Mouse (Mus musculus) embryonic facial prominence, embryonic 15.5 days (tissue): ENCODE measurements around the gene Carmil3. TPM values are rescaled to one million over a fixed set of nuclear protein-coding genes. Genes with fewer than 3 reads are reported as not detected.

Source experiments
- ATAC-seq: fragments of 200-750 bp; cut with Nextera tagmentation; 2 replicates; pipeline ENCODE4 v1.8.0; 2017; ENCODE audit warnings: low read depth, moderate TSS enrichment; ENCODE audit not compliant: insufficient number of reproducible peaks, low FRiP score, low TSS enrichment
- H3K27ac ChIP-seq: fragments of 300-500 bp; sonication (generic); replicated peaks from 2 replicates; pipeline ENCODE4 v1.5.1; 2015; ENCODE audit warnings: mild to moderate bottlenecking, inconsistent platforms
- H3K27me3 ChIP-seq: fragments of 300-500 bp; sonication (generic); 2 replicates; pipeline ENCODE4 v1.6.1; 2015; ENCODE audit warnings: inconsistent platforms
- H3K36me3 ChIP-seq: fragments of 300-500 bp; sonication (generic); 2 replicates; pipeline ENCODE4 v1.6.1; 2015; ENCODE audit warnings: mild to moderate bottlenecking, inconsistent platforms
- H3K4me1 ChIP-seq: fragments of 300-500 bp; sonication (generic); 2 replicates; pipeline ENCODE4 v1.6.1; 2015; ENCODE audit warnings: inconsistent platforms
- H3K4me2 ChIP-seq: fragments of 300-500 bp; sonication (generic); replicated peaks from 2 replicates; pipeline ENCODE4 v1.6.1; 2015; ENCODE audit warnings: mild to moderate bottlenecking, inconsistent platforms
- H3K4me3 ChIP-seq: fragments of 300-500 bp; sonication (generic); replicated peaks from 2 replicates; pipeline ENCODE4 v1.5.1; 2015; ENCODE audit warnings: mild to moderate bottlenecking, inconsistent platforms
- H3K9ac ChIP-seq: fragments of 300-500 bp; sonication (generic); 2 replicates; pipeline ENCODE4 v1.6.1; 2015; ENCODE audit warnings: inconsistent platforms
- H3K9me3 ChIP-seq: fragments of 300-500 bp; sonication (generic); replicated peaks from 2 replicates; pipeline ENCODE4 v1.6.1; 2016; ENCODE audit warnings: inconsistent platforms
- WGBS: fragments of 180-500 bp; shearing (Covaris S2); methylation state at CpG from one replicate; pipeline ENCODE4 v1.1.7; 2015; 5-methylcytosine and 5-hydroxymethylcytosine counted together
- polyA plus RNA-seq: library from polyadenylated mRNA; unstranded; fragments of >200 nt; fragmentation: Nextera tagmentation; extraction: Ambion mirVana; gene quantifications from 2 replicates; pipeline ENCODE4 v1.2.1, GENCODE M21; 2015

The Carmil3 gene
- polyA plus RNA-seq, result 2.4 and 3.7 TPM in 2 replicates

DNA sequence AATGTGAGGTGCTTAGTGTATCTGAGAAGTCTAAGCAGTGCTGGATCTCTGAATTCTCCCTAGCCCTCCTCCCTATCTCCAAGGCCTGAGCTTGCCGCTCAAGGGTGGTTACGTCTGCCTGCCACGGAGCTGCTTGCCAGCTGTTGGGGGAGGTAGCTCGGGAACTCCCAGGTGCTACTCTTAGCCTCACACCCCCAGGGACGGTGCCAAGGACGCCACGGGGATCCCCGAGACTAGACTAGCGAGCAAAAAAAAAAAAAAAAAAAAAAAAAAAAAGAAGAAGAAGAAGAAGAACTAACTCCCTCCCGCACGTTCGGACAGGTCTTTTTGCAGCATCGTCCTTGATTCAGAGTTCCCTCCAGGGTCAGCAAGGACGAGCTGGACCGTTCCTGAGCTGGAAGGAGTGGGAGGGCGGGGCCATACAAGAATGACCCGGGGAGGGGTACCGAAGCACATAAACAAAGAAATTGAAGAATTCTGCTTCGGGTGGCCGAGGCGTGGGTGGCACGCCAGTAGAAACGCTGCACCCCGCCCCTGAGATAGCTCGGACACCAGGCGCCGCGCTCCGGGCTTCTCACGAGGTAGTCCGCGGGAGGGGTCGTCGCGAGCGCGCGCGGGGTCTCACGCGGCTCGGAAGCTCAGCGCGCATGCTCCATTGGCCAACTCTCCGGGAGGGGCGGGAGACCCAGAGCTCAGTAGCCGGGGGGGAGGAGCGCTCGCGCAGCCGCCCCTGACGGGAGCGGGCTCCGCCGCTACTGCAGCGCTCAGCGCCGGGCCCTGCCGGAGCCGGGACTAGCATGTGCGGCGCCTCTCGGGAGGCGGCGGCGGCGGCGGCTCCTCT lies at the start of gene Carmil3:
Gene Carmil3, plus strand, starts transcription at position 291 of the 841 bp plus-strand sequence.
- H3K9ac ChIP-seq, result peak within 1 kb of the TSS; percentile 42
- peak within 1 kb of the TSS; percentile 99 for H3K4me2 ChIP-seq
- H3K27ac ChIP-seq, result peak within 1 kb of the TSS; percentile 75; the same call in 1 of the 2 replicates
- H3K27me3 ChIP-seq, result no peaks in the 10 kb centered on the region
- peaks cover 11% of the 10 kb centered on the region for H3K4me1 ChIP-seq
- H3K4me3 ChIP-seq, result peak within 1 kb of the TSS; percentile 70
- WGBS, result under 1% methylated on average over 68 of the region's 68 CpGs
- peak; percentile 85 for ATAC-seq
- no peaks in the 10 kb centered on the region for H3K9me3 ChIP-seq
- H3K36me3 ChIP-seq, result peaks cover 15% of the 10 kb centered on the region; the same call in 1 of the 2 replicates

DNA sequence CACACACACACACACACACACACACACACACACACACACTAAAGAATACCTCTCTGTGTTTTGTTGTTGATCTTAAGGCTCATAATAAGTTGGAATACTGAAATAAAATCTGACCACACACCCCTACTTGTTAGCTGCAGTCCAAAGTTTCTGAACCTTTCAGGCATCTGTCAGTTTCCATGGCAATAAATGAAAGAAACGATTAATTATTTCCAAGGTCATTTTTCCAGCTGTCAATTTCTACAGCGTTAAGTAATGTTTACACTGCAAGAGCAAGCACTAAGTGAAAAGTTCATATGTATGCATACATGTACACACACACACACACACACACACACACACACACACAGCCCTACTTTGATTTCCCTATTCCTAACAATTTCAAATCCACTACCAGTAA lies 32.8 kb upstream of the Carmil3 start:
- WGBS, result 82% methylated on average over 2 of the region's 2 CpGs
- H3K27me3 ChIP-seq, result no peaks in the 10 kb centered on the region
- H3K4me3 ChIP-seq, result no peak overlapping the region
- 0 out of 2 replicates have a peak, but pooled peaks cover 5% of the 10 kb centered on the region for H3K9me3 ChIP-seq
- no peak overlapping the region for H3K4me2 ChIP-seq
- no peak for ATAC-seq
- H3K4me1 ChIP-seq, result no peaks in the 10 kb centered on the region
- no peaks in the 10 kb centered on the region for H3K36me3 ChIP-seq
- no peak overlapping the region for H3K9ac ChIP-seq
- H3K27ac ChIP-seq, result no peak overlapping the region

DNA sequence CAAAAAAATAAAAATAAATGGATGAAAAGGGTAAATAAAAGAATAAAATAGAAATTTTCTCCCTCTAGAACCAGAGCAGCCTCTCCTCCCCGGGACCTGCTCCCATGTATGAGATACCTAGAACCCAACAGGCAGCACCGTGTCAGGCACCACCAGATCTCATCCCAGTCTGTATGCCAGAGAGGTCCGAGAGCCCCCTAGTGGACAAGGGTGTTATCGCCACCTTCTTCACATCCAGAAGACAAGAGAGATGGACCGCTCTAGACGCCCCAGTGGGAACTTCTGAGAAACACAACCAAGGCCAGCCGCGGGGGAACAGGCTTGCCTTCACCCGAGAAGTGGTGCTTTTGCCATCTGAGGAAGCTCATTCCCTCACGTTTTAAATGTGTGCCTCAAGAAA lies 32.2 kb upstream of the Carmil3 start:
- ATAC-seq, result no peak
- Histone ChIP-seq H3K27me3 (no peaks in the 10 kb centered on the region), H3K9ac (no peak overlapping the region), H3K4me1 (no peaks in the 10 kb centered on the region), H3K4me2 (no peak overlapping the region), H3K9me3 (0 out of 2 replicates have a peak, but pooled peaks cover 5% of the 10 kb centered on the region), H3K36me3 (no peaks in the 10 kb centered on the region), H3K27ac (no peak overlapping the region), H3K4me3 (no peak overlapping the region)
- WGBS, result 18% methylated on average over 10 of the region's 10 CpGs

DNA sequence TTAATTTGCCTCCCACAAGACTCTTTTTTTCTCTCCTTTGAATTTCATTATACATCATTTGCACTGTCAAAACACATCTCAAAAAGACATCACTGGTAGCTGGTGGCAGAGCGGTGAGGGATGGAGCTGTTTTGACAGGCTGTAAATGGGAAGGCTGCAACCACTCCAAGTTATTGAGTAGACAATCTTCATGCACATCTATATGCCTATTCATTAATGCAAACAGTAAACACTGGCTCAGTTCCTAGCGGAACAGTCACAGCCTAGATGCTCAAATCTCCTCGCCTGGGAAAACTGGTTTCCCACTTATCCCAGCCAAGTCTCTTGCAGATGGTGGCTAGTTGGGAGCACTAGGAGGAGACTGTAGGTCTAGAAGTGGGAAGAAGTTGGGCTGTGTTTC lies 31.7 kb upstream of the Carmil3 start:
- 67% methylated on average over 3 of the region's 3 CpGs for WGBS
- H3K9me3 ChIP-seq, result 0 out of 2 replicates have a peak, but pooled peaks cover 5% of the 10 kb centered on the region
- no peak for ATAC-seq

DNA sequence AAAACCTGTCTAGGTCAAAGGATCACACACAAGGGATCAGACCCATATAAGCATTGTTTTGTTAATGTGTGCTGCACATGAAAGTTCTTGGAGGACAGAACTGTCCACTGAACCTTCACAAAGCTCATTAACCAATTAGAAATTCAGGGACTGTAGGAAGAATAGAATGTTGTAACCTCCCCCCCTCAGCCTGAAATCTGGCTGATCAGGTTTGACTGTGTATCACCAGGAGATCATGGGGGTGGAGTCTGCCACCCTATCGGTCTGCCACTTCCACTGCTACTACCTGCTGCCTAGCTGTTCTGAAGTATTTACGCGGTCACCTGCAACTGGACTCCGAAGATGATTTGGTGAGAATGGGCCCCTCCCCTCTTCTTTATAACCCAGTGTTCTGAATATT lies 30.7 kb upstream of the Carmil3 start:
- 47% methylated on average over 4 of the region's 4 CpGs for WGBS
- H3K9me3 ChIP-seq, result 0 out of 2 replicates have a peak, but pooled peaks cover 5% of the 10 kb centered on the region
- H3K4me3 ChIP-seq, result no peak overlapping the region
- H3K4me2 ChIP-seq, result no peak overlapping the region
- ATAC-seq, result no peak
- no peak overlapping the region for H3K27ac ChIP-seq
- no peaks in the 10 kb centered on the region for H3K36me3 ChIP-seq
- no peak overlapping the region for H3K9ac ChIP-seq
- H3K4me1 ChIP-seq, result no peaks in the 10 kb centered on the region
- no peaks in the 10 kb centered on the region for H3K27me3 ChIP-seq

More for the DNA sequence above, 31.7 kb upstream of the Carmil3 start:
- H3K9ac ChIP-seq, result no peak overlapping the region
- H3K27me3 ChIP-seq, result no peaks in the 10 kb centered on the region
- H3K4me2 ChIP-seq, result no peak overlapping the region
- no peaks in the 10 kb centered on the region for H3K36me3 ChIP-seq
- H3K4me1 ChIP-seq, result no peaks in the 10 kb centered on the region
- H3K27ac ChIP-seq, result no peak overlapping the region
- no peak overlapping the region for H3K4me3 ChIP-seq

DNA sequence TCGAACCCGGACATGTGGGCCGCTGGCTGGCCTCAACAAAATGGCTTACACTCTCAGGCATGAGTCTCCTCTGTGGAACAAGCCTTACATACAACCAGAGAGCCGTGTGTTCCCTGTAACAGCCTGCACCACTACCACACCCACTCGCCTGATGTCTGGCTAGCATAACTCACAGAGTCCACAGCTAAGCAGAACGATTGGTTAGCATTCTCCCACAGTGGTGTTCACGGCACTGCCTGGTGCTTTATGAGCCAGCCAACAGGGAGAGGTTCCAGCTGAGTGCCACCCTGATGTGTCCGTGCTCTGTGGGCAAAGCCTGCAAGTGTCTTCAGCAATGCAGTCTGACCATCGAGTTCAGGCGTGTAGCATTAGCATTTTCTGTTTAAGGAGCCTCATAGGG lies 30.2 kb upstream of the Carmil3 start:
- 65% methylated on average over 10 of the region's 10 CpGs for WGBS
- Histone ChIP-seq H3K4me2 (no peak overlapping the region), H3K36me3 (no peaks in the 10 kb centered on the region), H3K9ac (no peak overlapping the region), H3K4me3 (no peak overlapping the region), H3K4me1 (no peaks in the 10 kb centered on the region), H3K27me3 (no peaks in the 10 kb centered on the region), H3K9me3 (0 out of 2 replicates have a peak, but pooled peaks cover 5% of the 10 kb centered on the region), H3K27ac (no peak overlapping the region)
- no peak for ATAC-seq

DNA sequence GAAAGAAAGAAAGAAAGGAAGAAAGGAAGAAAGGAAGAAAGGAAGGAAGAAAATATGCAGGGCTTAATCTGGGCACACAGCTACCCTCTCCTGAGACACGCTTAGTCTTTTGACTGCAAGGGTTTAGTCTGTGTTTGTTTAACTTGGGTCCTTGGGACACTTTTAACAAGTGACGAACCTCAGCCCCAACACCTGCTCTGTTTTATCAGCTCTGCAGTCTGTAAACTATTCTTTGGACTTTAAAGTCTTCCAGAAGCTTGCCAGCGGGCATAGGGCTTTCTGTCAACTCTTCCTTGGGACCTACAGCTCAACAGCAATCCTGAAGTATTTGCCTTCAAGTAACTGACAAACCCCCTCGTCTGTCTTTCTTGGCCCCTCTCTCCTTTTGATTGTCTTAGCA lies 28.7 kb upstream of the Carmil3 start:
- ATAC-seq, result no peak
- Histone ChIP-seq H3K9me3 (no peaks in the 10 kb centered on the region), H3K27ac (no peak overlapping the region), H3K36me3 (no peaks in the 10 kb centered on the region), H3K27me3 (no peaks in the 10 kb centered on the region), H3K4me3 (no peak overlapping the region), H3K4me1 (no peaks in the 10 kb centered on the region), H3K4me2 (no peak overlapping the region), H3K9ac (no peak overlapping the region)
- 55% methylated on average over 4 of the region's 4 CpGs for WGBS

DNA sequence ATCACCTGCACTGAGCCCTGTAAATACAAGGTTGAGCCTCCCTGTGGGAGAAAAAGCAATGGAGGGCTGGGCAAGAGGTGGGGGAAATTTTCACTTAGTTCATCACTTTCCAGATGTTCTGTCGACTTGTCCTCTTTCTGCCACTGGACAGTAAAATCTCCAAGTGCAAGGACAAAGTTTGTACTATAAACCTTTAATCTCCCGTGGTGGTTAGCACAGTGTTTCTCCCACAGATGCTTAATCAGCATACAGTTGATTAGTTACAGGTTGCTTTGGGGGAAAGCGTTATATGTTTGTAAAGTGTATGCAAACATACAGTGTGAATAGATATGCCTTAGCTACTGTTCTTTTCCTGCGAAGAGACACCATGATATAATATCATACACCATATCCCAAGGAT lies 24.0 kb upstream of the Carmil3 start:
- H3K9me3 ChIP-seq, result no peaks in the 10 kb centered on the region
- H3K9ac ChIP-seq, result no peak overlapping the region
- peaks cover 8% of the 10 kb centered on the region; the same call in 1 of the 2 replicates for H3K4me1 ChIP-seq
- H3K4me3 ChIP-seq, result no peak overlapping the region
- 58% methylated on average over 4 of the region's 4 CpGs for WGBS
- no peaks in the 10 kb centered on the region for H3K27me3 ChIP-seq
- no peak overlapping the region for H3K4me2 ChIP-seq
- H3K36me3 ChIP-seq, result no peaks in the 10 kb centered on the region
- no peak for ATAC-seq
- H3K27ac ChIP-seq, result no peak overlapping the region

DNA sequence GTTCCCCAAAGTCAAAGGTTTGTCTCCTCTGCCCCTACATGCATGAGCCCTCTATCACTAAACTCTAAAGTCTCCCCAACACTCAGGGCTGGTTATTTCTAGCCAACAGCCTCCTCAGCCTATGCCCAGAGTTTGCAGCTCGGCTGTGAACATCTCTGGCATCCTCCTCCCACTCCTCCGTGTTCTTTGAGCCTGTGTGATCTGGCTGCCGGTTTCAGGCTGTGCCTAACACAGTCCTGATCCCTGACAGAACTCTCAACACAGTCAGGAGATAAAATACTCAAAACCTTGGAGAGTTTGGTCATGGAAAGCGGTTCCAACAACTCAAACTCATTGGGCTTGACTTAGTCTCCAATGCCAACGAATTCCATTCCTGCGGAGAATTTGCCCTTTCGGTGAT lies 23.3 kb upstream of the Carmil3 start:
- Histone ChIP-seq H3K4me3 (no peak overlapping the region), H3K9me3 (no peaks in the 10 kb centered on the region), H3K27ac (no peak overlapping the region), H3K27me3 (no peaks in the 10 kb centered on the region), H3K9ac (no peak overlapping the region), H3K4me2 (no peak overlapping the region), H3K36me3 (no peaks in the 10 kb centered on the region), H3K4me1 (peaks cover 8% of the 10 kb centered on the region; the same call in 1 of the 2 replicates)
- WGBS, result 73% methylated on average over 7 of the region's 7 CpGs
- ATAC-seq, result no peak

DNA sequence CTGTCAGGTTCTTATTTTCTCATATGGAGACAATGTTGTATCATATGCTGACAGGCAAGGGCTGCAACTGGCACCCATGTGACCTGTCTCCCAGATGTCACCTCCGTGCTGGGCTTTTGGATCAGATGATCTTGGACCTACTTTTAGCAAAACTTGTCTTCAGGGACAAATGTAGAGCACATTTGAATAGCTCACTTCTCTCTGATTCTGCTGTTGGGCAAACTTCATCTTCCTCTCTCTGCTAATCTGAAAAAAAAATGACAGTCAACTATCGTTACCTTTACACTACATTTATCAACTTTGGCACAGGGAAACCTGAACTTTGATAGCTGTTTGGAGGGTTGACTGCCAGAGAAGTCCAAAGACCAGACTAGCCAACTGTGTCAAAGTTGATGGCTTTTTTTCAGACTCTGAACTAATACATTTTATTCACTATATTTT lies 22.1 kb upstream of the Carmil3 start:
- WGBS, result 79% methylated on average over 2 of the region's 2 CpGs
- no peaks in the 10 kb centered on the region for H3K27me3 ChIP-seq

DNA sequence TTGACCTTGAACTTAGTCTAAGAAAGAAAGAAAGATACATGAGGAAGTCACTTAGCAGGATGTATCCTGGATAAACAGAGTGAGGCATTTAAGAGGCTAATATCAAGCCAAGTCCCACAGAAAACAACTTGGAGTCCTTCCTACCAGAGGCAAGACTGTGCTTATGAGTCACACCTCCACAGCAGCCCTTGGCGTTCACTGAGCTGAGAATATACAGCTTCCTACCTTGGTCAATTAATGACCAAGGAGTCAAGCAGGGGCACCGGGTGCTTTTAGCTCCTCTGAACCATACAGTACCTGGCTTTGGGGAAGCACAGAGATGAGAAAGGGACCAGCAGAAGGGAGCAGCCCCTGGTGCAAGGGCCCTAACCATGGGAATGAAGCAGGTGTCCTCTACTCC lies 21.4 kb upstream of the Carmil3 start:
- Histone ChIP-seq H3K27me3 (no peaks in the 10 kb centered on the region), H3K4me1 (peaks cover 8% of the 10 kb centered on the region; the same call in 1 of the 2 replicates), H3K4me3 (no peak overlapping the region), H3K4me2 (no peak overlapping the region), H3K36me3 (no peaks in the 10 kb centered on the region), H3K9me3 (no peaks in the 10 kb centered on the region), H3K9ac (no peak overlapping the region), H3K27ac (no peak overlapping the region)
- no peak for ATAC-seq
- WGBS, result 78% methylated on average over 2 of the region's 2 CpGs

More for the DNA sequence above, 22.1 kb upstream of the Carmil3 start:
- peaks cover 8% of the 10 kb centered on the region; the same call in 1 of the 2 replicates for H3K4me1 ChIP-seq
- H3K9me3 ChIP-seq, result no peaks in the 10 kb centered on the region
- no peaks in the 10 kb centered on the region for H3K36me3 ChIP-seq
- no peak overlapping the region for H3K27ac ChIP-seq
- H3K4me2 ChIP-seq, result no peak overlapping the region
- no peak for ATAC-seq
- H3K9ac ChIP-seq, result no peak overlapping the region
- no peak overlapping the region for H3K4me3 ChIP-seq
